Mouse (Mus musculus): ENCODE measurements around the gene Dnaic2. TPM values are rescaled to one million over a fixed set of nuclear protein-coding genes. Genes with fewer than 3 reads are reported as not detected.

The Dnaic2 gene
- total and polyA plus RNA-seq, 2 experiments from 2014 or later, result 3.2 to 3.8 TPM

DNA sequence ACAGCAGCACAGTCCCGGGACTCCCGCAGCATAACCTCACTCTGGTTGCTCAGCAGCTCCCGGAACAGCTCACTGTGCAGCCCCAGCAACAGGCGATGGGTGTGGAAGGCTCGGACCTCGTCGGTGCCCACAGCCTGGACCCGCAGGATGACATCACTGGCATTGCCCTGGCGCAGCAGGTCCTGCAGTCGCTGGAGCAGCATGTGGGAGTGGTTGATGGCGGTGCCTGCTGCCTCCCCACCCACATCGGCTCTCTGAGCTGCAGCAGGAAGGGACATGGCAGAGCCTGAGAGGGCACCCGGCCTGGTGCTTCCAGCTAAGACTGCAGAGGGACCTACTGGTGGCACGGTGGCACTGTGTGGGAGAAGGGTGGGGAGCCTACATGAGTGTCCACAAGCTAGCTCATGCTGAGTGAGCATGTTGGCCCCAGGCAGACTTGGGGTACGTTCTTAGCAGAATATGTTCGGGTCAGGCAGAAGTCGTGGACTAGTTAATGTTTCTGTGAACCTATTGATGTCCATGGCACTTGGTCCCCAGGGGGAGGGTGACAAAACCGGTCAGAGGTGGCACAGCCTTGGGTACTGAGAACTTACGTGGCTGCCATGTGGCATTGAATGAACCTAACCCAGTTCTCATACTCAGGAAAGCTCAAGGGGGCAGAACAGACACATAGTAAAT is 66.8 kb downstream of the Dnaic2 start:
- Histone ChIP-seq H3K36me3 (ENCODE audit: insufficient read depth, low read length) (no peaks in the 10 kb centered on the region), H3K4me2 (ENCODE audit: low read depth, low read length, poor library complexity, severe bottlenecking) (peak overlapping the region; percentile 76; the same call in 1 of the 2 replicates), H3K9ac (replicated peaks; ENCODE audit: low read length, poor library complexity, severe bottlenecking) (0 out of 2 replicates have a peak overlapping the region, but pooled peaks have one; percentile 19), H3K27me3 (ENCODE audit: insufficient read depth, low read length) (no peaks in the 10 kb centered on the region), H3K4me3 (ENCODE audit: low read depth, low read length) (no peak overlapping the region), H3K4me1 (ENCODE audit: insufficient read depth, low read length) (peaks cover 33% of the 10 kb centered on the region), H3K27ac (ENCODE audit: low read depth, low read length) (peak overlapping the region; percentile 43), H3K9me3 (ENCODE audit: low read length) (no peaks in the 10 kb centered on the region)
- 52% methylated on average over 19 of the region's 19 CpGs for WGBS
- no peak for ATAC-seq (ENCODE audit: low FRiP score)
- DNase-seq (ENCODE audit: low spot score), result no peak
- TF ChIP-seq CTCF (IDR thresholded peaks at IDR 0.05), result no peak

DNA sequence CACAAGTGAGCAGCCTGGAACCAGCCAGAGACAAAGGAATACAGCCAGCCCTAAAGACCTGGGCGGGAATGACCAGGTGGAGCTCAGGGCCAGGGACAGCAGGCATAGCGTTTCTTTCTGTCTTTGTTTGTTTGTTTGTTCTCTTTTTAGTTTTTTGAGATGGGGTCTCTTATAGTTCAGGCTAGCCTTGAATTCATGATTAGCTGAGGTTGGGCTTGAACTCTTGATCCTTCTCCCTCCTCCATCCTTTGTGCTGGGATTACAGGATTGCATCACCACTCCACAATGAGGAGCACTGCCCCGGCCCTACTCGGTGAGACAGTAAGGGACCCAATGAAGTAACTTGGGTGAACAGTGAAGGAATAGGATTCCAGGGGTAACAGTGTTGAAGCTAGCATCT is 67.5 kb downstream of the Dnaic2 start:
- Histone ChIP-seq H3K27me3 (ENCODE audit: insufficient read depth, low read length) (no peaks in the 10 kb centered on the region), H3K9ac (replicated peaks; ENCODE audit: low read length, poor library complexity, severe bottlenecking) (peak overlapping the region; percentile 63), H3K4me3 (ENCODE audit: low read depth, low read length) (peak overlapping the region; percentile 29; the same call in 1 of the 2 replicates), H3K27ac (ENCODE audit: low read depth, low read length) (peak overlapping the region; percentile 73), H3K9me3 (ENCODE audit: low read length) (no peaks in the 10 kb centered on the region), H3K36me3 (ENCODE audit: insufficient read depth, low read length) (no peaks in the 10 kb centered on the region), H3K4me1 (ENCODE audit: insufficient read depth, low read length) (peaks cover 30% of the 10 kb centered on the region), H3K4me2 (ENCODE audit: low read depth, low read length, poor library complexity, severe bottlenecking) (peak overlapping the region; percentile 48)
- no peak for ATAC-seq (ENCODE audit: low FRiP score)
- no peak for TF ChIP-seq CTCF (IDR thresholded peaks at IDR 0.05)
- DNase-seq (ENCODE audit: low spot score), result no peak
- WGBS, result 16% methylated on average over 4 of the region's 4 CpGs

DNA sequence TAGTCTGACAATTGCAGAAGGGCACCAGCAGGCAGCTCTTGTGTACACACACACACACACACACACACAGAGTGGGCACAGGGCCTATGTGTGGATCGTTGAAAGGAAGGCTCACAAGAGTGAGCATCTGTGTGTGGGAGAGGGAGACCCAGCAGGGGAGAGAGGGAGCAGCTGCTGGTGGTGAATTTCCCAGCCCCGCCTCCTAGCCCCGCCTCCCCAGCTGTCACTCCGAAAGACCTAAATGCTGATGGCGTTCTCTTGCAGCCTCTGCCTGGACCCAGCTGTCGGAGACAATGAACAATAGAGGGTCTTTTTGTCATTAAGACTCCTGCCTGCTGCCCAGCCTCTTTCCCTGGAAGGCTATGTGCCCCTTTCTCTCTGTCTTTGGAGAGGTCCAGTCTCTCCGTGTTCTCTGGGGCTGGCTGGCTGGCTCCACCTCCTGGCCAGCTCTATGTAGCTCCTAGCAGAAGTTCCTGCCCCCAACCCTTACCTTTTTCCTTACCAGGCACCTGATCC is 68.1 kb downstream of the Dnaic2 start:
- H3K4me1 ChIP-seq (ENCODE audit: insufficient read depth, low read length), result peaks cover 30% of the 10 kb centered on the region
- 0% methylated on average over 7 of the region's 7 CpGs for WGBS
- TF ChIP-seq CTCF (IDR thresholded peaks at IDR 0.05), result peak; percentile 67
- peak overlapping the region; percentile 48 for H3K4me2 ChIP-seq (ENCODE audit: low read depth, low read length, poor library complexity, severe bottlenecking)
- no peaks in the 10 kb centered on the region for H3K9me3 ChIP-seq (ENCODE audit: low read length)
- H3K27ac ChIP-seq (ENCODE audit: low read depth, low read length), result peak overlapping the region; percentile 73
- DNase-seq (ENCODE audit: low spot score) (peak; percentile 96), ATAC-seq (ENCODE audit: low FRiP score) (peak; percentile 82)
- peak overlapping the region; percentile 29; the same call in 1 of the 2 replicates for H3K4me3 ChIP-seq (ENCODE audit: low read depth, low read length)
- no peaks in the 10 kb centered on the region for H3K36me3 ChIP-seq (ENCODE audit: insufficient read depth, low read length)
- peak overlapping the region; percentile 63 for H3K9ac ChIP-seq (replicated peaks; ENCODE audit: low read length, poor library complexity, severe bottlenecking)
- H3K27me3 ChIP-seq (ENCODE audit: insufficient read depth, low read length), result no peaks in the 10 kb centered on the region

DNA sequence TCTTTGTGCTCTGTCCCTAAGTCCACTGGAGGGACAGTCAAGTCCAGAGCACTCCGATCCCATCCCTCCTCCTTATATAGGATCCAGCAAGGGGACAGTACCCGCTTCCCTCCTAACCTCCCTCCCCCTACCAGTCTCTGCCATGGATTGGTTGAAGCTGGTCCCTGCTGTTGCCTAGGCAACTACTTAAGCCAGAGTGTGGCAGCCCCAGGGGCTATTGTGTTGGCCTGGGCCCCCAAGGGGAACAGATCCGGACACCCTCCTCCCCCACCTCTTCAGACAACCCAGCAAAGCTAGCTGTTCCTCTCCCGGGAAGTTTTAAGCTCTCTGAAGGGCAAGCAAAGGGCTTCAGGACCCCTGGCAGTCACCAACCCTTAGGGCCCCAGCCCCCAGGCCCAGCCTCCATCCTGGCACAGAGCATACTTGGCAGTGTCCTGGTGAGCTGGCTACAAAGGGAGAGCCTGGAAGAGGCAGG is 68.7 kb downstream of the Dnaic2 start, which contains the start of gene Btbd17:
Gene Btbd17, minus strand, starts transcription at position 98 of the 475 bp plus-strand sequence.
- Histone ChIP-seq H3K27me3 (ENCODE audit: insufficient read depth, low read length) (no peaks in the 10 kb centered on the region), H3K4me2 (ENCODE audit: low read depth, low read length, poor library complexity, severe bottlenecking) (peak within 1 kb of the TSS; percentile 48), H3K27ac (ENCODE audit: low read depth, low read length) (peak within 1 kb of the TSS; percentile 73), H3K4me1 (ENCODE audit: insufficient read depth, low read length) (peaks cover 27% of the 10 kb centered on the region), H3K9me3 (ENCODE audit: low read length) (no peaks in the 10 kb centered on the region), H3K36me3 (ENCODE audit: insufficient read depth, low read length) (no peaks in the 10 kb centered on the region), H3K4me3 (ENCODE audit: low read depth, low read length) (peak within 1 kb of the TSS; percentile 29; the same call in 1 of the 2 replicates), H3K9ac (replicated peaks; ENCODE audit: low read length, poor library complexity, severe bottlenecking) (peak within 1 kb of the TSS; percentile 63)
- TF ChIP-seq CTCF (IDR thresholded peaks at IDR 0.05), result no peak
- peak; percentile 78 for ATAC-seq (ENCODE audit: low FRiP score)
- peak; percentile 92 for DNase-seq (ENCODE audit: low spot score)
- 6% methylated on average over 4 of the region's 4 CpGs for WGBS

DNA sequence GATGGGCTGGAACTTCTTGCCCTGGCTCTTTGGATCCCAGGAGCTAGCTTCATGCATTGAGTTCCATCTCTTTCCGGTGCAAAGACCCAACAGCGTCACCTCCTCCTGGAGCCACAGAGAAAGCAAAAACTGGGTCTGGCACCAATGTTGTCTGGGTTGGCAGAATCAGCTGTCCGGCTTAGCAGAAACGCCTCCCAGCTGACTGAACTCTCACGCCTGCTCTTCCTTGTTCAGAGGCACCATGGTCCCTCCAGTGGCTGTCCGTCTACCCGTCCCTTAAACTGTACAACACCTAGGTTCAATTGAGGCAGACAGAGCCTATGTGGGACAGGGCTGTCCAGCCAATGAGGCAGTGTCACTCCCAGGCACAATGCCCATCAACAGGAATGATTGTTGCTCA is 70.0 kb downstream of the Dnaic2 start:
- WGBS, result 83% methylated on average over 7 of the region's 7 CpGs
- H3K27me3 ChIP-seq (ENCODE audit: insufficient read depth, low read length), result no peaks in the 10 kb centered on the region
- peaks cover 20% of the 10 kb centered on the region for H3K4me1 ChIP-seq (ENCODE audit: insufficient read depth, low read length)
- no peak for TF ChIP-seq CTCF (IDR thresholded peaks at IDR 0.05)
- H3K36me3 ChIP-seq (ENCODE audit: insufficient read depth, low read length), result no peaks in the 10 kb centered on the region
- H3K9me3 ChIP-seq (ENCODE audit: low read length), result no peaks in the 10 kb centered on the region
- no peak overlapping the region for H3K4me2 ChIP-seq (ENCODE audit: low read depth, low read length, poor library complexity, severe bottlenecking)
- H3K9ac ChIP-seq (replicated peaks; ENCODE audit: low read length, poor library complexity, severe bottlenecking), result no peak overlapping the region
- DNase-seq (ENCODE audit: low spot score) (no peak), ATAC-seq (ENCODE audit: low FRiP score) (no peak)
- no peak overlapping the region for H3K4me3 ChIP-seq (ENCODE audit: low read depth, low read length)
- no peak overlapping the region for H3K27ac ChIP-seq (ENCODE audit: low read depth, low read length)

DNA sequence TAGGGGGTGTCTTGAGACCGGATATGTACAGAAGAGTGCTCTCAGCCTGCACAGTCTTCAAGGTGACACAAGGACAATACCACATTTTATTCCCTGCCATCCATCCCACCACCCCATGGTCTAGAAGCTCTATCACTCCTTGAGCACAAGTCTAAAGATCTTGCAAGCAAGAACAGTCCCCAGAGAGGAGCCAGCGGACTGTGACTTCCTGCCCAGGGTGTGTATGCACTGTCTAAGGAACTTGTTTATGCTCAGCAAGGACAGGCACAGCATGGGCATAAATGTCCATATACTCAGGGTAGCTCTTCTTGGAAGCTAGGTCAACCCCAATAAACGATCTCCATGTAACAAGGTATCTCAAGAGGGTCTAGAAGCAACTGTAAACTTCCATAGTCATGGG is 70.8 kb downstream of the Dnaic2 start:
- Histone ChIP-seq H3K36me3 (ENCODE audit: insufficient read depth, low read length) (no peaks in the 10 kb centered on the region), H3K9me3 (ENCODE audit: low read length) (no peaks in the 10 kb centered on the region), H3K9ac (replicated peaks; ENCODE audit: low read length, poor library complexity, severe bottlenecking) (no peak overlapping the region), H3K4me2 (ENCODE audit: low read depth, low read length, poor library complexity, severe bottlenecking) (no peak overlapping the region), H3K4me3 (ENCODE audit: low read depth, low read length) (no peak overlapping the region), H3K4me1 (ENCODE audit: insufficient read depth, low read length) (peaks cover 17% of the 10 kb centered on the region), H3K27ac (ENCODE audit: low read depth, low read length) (no peak overlapping the region), H3K27me3 (ENCODE audit: insufficient read depth, low read length) (no peaks in the 10 kb centered on the region)
- 95% methylated on average over 3 of the region's 3 CpGs for WGBS
- no peak for TF ChIP-seq CTCF (IDR thresholded peaks at IDR 0.05)
- no peak for ATAC-seq (ENCODE audit: low FRiP score)
- DNase-seq (ENCODE audit: low spot score), result no peak
